Mouse (Mus musculus) small intestine, adult 2 months (tissue): ENCODE results near the gene Snx19.

Experiments
- CTCF ChIP-seq: fragments of 200-500 bp; IDR thresholded peaks from 2 replicates; pipeline ENCODE4 v1.5.1; 2012; ENCODE audit warnings: low read depth, mild to moderate bottlenecking, control low read depth, inconsistent platforms, low read length, moderate library complexity, mixed read lengths; ENCODE audit not compliant: insufficient replicate concordance, insufficient read length; ENCODE audit errors: extremely low read depth
- POLR2A ChIP-seq: fragments of 200-500 bp; IDR thresholded peaks from 2 replicates; pipeline ENCODE4 v1.6.1; 2012; ENCODE audit warnings: low read depth, mild to moderate bottlenecking, control low read depth, inconsistent platforms, low read length, moderate library complexity

- TF ChIP-seq POLR2A (no peak), CTCF (no peak)
Measured at GRCm38 (mm10) chr9:30433914-30434313, 7.0 kb downstream of the Snx19 start.
